Mouse (Mus musculus): Measurements from ENCODE around the gene Upf3b.
"Not testable (repeated sequence)": the region's sequence is repeated elsewhere in the genome, so short reads cannot be mapped to it uniquely, and the experiment has no call there.

The Upf3b gene

DNA sequence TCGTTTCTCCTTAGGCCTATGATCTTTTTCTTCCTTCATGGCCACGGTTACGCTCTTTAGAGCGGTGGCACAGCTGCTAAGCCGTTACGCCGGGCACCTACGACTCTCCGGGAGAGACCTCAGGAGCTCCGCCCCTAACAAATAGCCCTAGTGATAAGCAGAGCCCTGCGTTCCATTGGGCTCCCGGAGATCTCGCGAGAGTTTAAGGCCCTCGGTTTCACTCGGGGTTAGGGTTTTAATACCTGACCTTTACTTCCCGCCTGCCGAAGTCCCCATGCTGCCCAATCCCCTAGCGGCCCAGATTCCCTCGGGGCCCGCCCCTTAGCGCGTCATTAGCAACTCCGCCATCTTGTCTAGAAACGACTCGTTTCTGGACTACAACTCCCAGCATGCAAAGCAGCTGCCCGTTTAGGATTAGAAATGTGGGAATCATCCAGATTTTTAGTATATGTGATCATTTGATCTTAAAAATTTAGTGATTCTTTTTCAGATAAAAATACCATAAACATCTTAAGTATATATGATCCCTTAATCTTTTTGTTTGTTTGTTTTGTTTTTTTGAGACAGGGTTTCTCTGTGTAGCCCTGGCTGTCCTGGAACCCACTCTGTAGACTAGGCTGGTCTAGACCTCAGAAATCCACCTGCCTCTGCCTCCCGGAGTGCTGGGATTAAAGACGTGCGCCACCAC, at the start of gene Upf3b:
Upf3b (minus strand) TSS at position 130 of the 688 bp plus-strand sequence.
- peak; percentile 96 for DNase-seq (ENCODE audit: low spot score)

GRCm38 (mm10) chrX:37157839-37158238, 47.7 kb upstream of the Upf3b start:
- no peak for DNase-seq (ENCODE audit: low spot score)

DNA sequence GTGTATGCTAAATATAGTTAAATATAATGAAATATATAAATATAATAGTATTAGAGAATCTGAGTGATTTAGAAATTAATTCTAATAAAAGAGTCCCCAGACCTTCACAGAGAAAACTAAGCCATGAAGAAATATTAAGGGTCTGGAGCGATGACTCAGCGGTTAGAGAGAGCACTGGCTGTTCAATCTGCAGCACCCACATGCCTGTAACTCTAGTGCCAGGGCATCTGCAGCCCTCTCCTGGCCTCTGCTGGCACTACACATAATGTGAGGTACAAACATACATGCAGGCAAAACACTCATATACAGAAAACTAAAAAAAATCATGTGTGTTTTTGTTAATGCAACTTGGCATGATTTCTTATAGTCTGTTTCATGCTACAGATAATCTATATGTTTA, 34.8 kb upstream of the Upf3b start:
- DNase-seq (ENCODE audit: low spot score): no peak

DNA sequence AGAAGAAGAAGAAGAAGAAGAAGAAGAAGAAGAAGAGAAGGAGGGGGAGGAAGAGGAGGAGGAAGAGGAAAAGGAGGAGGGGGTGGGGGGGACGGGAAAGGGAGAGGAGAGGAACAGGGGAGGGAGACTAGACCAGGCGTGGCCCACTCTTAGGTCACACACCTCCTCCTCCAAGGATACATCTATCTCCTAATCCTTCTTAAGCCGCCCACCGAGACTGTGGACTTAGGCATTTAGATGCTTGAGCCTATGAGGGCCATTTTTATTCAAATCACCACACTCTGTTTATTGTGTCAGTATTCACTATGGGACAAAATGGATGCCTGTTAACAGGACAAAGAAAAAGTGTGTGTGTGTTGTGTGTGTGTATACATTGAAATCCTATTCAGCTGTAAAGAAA, 34.4 kb upstream of the Upf3b start:
- DNase-seq (ENCODE audit: low spot score): not testable (repeated sequence)

DNA sequence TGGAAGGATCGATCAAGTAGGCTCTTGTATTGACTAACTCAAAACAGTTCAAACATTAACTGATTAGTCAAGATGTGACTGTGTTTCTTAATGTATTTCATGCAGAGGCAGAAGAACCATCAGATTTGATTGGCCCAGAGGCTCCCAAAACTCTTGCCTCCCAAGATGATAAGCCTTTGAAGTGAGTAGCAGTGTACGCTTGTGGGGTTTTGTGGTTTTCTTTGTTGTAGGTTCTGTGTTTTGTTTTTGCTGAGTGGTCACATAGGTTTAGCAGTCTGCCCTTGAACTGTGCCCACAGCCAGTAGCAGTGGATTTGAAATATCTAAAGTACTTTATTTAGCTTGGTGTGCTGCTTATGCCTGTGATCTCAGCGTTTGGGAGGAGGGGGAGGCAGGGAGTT, 31.6 kb upstream of the Upf3b start:
- no peak for DNase-seq (ENCODE audit: low spot score)

- DNase-seq (ENCODE audit: low spot score): peak; percentile 82
These were observed 16.7 kb upstream of the Upf3b start, which contains the start of gene Nkap for GRCm38 (mm10) chrX:37126671-37127358. Gene Nkap (plus strand): TSS chrX:37126795.

- DNase-seq (ENCODE audit: low spot score): no peak
These were observed 15.4 kb upstream of the Upf3b start for GRCm38 (mm10) chrX:37125511-37125910.

DNA sequence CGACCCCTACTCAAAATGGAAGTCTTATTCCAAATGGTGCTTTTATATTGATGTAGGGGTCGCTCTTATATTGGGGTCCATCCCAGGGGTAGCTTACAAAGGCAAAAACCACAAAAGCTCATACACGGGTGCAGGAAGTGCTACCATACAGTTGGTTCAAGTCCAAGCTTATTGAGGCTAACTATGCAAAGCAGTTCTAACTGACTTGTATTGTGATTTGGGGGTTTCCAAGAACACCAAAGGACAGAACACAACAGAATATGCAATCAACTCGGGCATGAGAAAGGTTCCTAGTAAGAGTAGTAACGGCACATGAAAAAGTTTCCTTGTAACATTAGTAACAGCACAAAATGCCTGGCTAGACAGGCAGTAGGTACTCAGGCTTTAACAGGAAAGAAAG, 10.1 kb upstream of the Upf3b start:
- DNase-seq (ENCODE audit: low spot score): no peak

DNA sequence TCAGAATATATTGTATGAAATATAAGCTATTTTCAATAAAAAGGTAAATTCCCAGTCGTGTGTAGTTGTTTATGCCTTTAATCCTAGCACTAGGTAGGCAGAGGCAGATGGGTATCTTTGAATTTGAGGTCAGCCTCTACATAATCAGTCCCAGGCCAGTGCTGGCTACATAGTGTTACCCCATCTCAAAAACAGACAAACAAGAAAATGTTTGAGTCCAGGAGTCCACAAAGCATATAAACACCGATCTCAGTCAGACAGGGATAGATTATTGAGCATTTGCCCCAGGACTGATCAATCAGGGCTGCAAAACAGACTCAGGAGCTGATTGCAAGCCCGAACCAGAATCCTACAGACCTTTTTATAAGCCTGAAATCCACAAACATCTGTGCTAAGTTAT, 9.5 kb upstream of the Upf3b start:
- DNase-seq (ENCODE audit: low spot score): no peak

- no peak for DNase-seq (ENCODE audit: low spot score)
These were observed 7.0 kb upstream of the Upf3b start for GRCm38 (mm10) chrX:37117085-37117484.

DNA sequence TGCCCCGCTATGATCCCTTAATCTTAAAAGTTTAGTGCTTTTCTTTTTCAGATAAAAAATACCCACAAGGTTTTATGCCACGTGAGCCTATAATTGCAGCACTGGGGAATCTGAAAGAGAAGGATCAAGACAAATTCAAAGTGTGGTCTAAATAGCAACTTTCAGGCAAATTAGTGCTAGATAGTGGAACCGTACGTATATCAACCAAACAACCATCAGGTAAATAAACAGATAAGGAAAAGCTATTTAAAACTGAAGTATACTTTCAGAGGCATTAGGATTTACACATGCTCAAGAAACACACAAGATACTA, 715 bp upstream of the Upf3b start:
- no peak for DNase-seq (ENCODE audit: low spot score)

DNA sequence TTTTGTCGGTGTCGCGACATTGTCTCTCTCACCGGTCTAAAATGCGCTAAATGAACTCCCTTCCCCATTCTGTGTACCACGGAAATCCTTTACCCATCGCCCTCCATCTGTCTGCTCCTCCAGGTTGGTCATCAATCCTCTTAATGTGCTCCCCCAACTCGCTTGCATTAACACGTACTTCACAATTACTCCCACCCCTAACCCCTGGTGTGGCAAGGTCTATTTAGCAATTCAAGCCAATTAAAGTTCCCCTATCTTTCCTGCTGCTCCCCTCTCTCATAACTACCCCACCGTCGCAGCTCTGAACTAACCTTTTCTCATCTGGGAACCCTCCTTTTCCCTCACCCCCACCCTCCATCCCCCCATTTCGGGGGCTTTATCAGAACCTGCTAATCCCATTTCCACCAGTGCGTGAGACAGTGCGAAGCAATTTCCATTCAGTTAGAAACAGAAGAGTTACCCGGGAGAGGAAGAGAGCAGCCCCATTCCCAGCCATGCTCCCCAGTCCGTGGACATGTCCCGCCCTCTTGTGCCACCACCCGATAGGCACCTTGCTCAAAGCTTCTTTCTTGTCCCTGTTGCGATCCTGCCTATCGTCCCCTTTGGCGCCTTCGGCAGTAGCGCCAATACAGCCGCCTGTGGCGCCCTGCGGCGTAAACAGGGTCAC, 463 bp downstream of the Upf3b start:
- DNase-seq (ENCODE audit: low spot score): no peak

GRCm38 (mm10) chrX:37103826-37104225, 6.3 kb downstream of the Upf3b start:
- no peak for DNase-seq (ENCODE audit: low spot score)

DNA sequence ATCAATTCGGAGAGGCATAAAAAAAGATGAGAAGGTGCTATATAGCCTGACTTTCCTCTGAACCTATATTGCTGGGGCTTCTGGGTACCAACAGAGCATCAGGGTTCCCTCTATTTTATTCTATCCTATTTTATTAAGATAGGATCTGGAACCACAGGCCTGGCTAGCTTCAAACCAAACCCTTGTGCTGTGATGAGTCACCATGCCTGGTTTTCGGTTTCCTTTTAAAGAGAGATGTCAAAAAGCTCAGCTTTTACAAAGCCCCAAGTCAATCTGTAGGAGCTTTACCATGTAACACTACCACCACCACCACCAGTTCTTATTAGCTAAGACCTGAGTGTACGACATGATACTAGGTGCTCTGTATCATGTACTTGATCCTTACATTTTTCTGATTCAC, 11.4 kb downstream of the Upf3b start:
- no peak for DNase-seq (ENCODE audit: low spot score)

DNA sequence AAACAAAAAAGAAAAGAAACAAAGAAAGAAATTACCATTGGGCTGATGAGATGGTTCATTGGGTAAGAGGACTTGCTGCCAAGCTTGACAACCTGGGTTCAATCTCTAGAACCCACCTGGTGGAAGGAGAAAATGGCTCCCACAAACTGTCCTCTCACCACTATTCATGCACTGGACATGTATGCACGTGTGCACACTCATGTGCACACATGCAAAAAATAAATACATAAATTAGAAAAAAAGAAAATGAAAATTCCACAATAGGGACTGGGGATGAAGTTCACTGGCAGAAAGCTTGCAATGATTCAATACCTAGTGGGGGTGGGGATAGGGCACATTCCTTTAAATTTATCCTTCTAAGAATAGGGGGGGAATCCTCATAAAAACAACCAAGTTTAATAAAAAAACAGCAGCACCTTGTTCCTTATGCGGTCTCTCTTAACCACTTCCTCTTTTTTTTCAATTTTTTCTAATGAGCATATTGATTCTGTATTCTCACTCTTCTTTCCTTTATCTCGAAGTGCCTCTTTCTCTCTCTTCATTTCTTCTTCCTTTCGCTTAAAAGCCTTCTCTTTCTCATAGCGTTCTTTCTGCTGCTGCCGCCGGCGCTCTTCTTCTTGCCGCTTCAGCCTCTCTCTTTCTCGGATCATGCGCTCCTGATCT, 14.9 kb downstream of the Upf3b start:
- DNase-seq (ENCODE audit: low spot score): no peak

DNA sequence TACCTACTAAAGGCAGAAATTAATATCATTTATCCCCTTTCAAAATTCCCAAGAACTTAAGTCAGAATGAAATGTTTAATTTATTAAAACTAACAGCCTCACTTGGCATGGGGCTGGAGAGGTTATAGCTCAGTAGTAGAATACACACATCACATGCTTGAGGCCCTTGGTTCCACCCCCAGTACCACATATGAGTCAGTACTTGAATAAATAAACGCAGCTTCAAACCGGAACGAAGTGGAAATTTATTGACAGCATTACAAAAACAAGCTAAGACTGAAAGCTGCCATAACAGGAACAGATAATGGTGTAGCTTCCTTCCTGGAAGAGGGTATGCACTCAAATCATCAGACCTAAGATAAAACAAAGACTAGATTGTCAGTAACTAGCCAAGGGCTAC, 18.7 kb downstream of the Upf3b start:
- DNase-seq (ENCODE audit: low spot score): no peak

- no peak for DNase-seq (ENCODE audit: low spot score)
These were observed 21.3 kb downstream of the Upf3b start for GRCm38 (mm10) chrX:37088778-37089177.

GRCm38 (mm10) chrX:37085665-37086064, 24.5 kb downstream of the Upf3b start:
- no peak for DNase-seq (ENCODE audit: low spot score)

DNA sequence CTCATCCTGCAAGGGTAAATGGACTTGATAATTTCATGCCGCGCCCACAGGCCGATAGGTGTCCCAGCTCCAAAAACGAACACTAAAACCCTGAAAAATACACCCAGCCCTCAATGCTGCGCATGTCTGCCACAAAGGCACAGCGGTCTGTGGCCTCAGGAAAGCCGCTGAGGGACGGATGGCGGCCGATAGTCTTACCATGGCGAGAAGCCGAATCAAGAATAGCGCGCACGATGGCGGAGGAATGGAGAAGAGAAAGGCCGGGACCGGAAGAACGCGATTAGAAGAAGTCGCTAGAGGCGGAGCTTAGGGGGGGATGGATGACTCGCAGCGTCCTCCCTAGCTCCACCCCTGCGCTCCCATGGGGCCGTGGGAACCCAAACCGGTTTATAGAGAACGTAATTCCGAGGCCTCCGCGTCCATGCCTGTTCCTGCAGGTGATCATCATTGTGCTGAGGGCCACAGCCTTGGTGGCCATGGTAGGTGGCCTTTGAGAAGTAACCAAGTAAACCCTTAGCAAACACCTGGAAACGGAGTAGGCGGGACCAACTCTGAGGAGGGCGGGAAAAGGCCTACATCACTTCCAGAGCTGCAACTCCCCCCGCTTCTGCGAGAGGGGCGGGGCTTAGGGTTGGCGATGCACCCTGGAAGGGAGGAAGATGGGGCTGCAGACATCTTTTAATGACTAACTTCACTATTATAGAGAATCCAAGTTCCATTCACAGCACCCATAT, 25.0 kb downstream of the Upf3b start, which contains the start of gene Rpl39:
Rpl39 (minus strand) TSS at position 476 of the 734 bp plus-strand sequence.
- DNase-seq (ENCODE audit: low spot score): peak; percentile 92

DNA sequence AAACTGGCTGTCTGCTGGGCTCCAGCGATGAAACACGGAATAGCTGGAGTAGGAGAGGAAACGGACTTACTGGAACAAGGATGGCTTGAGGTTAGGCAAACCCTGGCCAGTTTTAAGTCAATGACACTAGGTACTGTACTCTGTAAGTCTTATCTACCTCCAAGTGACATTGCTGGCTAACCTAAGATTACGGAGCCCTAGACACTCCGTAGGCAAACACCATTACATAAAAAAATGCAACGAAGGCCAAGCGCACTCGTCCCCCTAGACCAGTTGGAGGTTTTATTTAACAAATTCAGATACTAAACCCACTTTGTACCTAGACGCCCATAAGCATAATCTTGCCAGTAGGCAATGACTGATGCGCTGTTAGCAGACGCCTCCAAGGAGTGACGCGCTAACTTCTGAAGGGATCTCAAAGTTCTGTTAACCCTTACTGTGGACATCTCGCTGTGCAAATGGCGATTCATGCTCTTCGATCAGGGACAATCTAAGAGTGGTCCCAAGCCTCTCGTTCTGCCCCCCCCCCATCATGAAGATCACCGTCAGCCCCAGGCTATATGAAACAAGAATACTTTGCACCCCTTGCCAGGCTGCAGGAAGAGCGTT, 25.7 kb downstream of the Upf3b start:
- DNase-seq (ENCODE audit: low spot score): no peak

GRCm38 (mm10) chrX:37081194-37081593, 28.9 kb downstream of the Upf3b start:
- no peak for DNase-seq (ENCODE audit: low spot score)

GRCm38 (mm10) chrX:37080345-37080744, 29.8 kb downstream of the Upf3b start:
- DNase-seq (ENCODE audit: low spot score): not testable (repeated sequence)
